Mouse (Mus musculus) T-helper 1 cell (primary cell): Measurements from ENCODE around the gene Tmem125.
"Not testable (repeated sequence)": the region's sequence is repeated elsewhere in the genome, so short reads cannot be mapped to it uniquely, and the experiment has no call there.

Source experiments
- in situ Hi-C: fragments of 300-600 bp; cut with MboI, MseI; formaldehyde crosslinking; loops from one replicate; pipeline ENCODE4 v1.15.1; 2025; ENCODE audit warnings: high pct_unique_total_duplicates

The Tmem125 gene

GRCm38 (mm10) chr4:118537801-118538200, 6.0 kb downstream of the Tmem125 start:
- in situ Hi-C loops = no loop called here

- in situ Hi-C loops = no loop called here
These were observed 8.2 kb downstream of the Tmem125 start for GRCm38 (mm10) chr4:118535610-118536009.

GRCm38 (mm10) chr4:118533605-118534004, 10.2 kb downstream of the Tmem125 start:
- in situ Hi-C loops = no loop called here

DNA sequence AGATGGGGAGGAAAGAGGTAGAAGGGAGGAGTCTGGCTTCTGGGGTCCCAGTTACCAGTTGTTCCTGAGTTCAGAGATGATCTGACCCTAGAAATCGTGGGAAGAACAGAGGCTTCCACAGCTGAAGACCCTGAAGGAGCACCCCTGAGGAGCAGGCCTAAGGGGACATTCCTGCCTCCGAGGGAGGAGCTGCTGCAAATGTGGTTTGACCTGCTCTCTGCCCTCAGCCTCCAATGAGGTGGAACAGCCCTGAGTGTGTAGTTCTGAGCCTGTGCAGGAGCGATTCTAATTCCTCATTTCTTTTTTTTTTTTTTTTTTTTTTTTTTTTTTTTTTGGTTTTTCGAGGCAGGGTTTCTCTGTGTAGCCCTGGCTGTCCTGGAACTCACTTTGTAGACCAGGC, 10.7 kb downstream of the Tmem125 start:
- in situ Hi-C loops = no loop called here

GRCm38 (mm10) chr4:118532663-118533062, 11.2 kb downstream of the Tmem125 start:
- in situ Hi-C loops = no loop called here

DNA sequence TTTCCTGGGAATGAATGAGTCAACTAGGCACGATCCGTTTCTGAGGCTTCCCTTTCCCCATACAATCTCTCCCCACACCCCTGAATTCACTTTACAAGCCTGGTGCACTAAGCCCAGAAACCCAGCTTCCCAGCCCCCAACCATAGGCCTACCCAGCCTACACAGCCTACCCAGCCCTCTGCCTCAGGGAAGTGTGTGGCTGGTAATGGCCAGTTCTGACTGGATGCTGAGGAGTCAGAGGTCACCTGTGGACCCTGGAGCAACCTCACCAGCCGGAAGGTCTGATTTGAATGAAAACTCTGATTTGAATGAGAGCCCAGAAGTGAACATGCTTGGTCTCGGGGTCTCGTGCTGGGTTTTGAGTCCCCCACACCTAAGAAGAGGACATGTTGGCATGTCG, 16.1 kb downstream of the Tmem125 start:
- in situ Hi-C loops = no loop called here

DNA sequence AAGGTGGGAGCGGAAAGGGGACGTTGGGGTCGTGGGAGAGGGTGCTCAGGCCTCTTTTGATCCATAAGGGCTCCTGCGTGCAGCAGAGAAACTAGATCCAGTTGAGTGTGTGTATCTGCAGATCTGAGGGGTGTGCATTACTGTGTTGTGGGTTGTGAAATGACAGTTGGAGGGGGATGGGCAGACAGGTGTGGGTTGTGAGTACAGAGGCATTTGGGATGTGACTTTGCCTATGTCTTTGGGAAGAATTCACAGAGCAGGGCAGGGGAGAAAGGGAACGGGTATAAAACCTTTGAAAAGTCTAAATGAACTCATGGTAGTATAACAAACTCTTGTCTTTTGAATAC, 16.5 kb downstream of the Tmem125 start:
- in situ Hi-C loops = no loop called here

GRCm38 (mm10) chr4:118526408-118527334, 17.2 kb downstream of the Tmem125 start, which contains the start of gene 2610528J11Rik:
Gene 2610528J11Rik (plus strand): TSS chr4:118526999.
- in situ Hi-C loops = no loop called here

- in situ Hi-C loops = no loop called here
These were observed 18.1 kb downstream of the Tmem125 start for GRCm38 (mm10) chr4:118525779-118526178.

- in situ Hi-C loops = no loop called here
These were observed 19.9 kb downstream of the Tmem125 start for GRCm38 (mm10) chr4:118523976-118524375.

GRCm38 (mm10) chr4:118522248-118522647, 21.6 kb downstream of the Tmem125 start:
- in situ Hi-C loops = no loop called here

GRCm38 (mm10) chr4:118518208-118518607, 25.6 kb downstream of the Tmem125 start:
- in situ Hi-C loops = no loop called here

DNA sequence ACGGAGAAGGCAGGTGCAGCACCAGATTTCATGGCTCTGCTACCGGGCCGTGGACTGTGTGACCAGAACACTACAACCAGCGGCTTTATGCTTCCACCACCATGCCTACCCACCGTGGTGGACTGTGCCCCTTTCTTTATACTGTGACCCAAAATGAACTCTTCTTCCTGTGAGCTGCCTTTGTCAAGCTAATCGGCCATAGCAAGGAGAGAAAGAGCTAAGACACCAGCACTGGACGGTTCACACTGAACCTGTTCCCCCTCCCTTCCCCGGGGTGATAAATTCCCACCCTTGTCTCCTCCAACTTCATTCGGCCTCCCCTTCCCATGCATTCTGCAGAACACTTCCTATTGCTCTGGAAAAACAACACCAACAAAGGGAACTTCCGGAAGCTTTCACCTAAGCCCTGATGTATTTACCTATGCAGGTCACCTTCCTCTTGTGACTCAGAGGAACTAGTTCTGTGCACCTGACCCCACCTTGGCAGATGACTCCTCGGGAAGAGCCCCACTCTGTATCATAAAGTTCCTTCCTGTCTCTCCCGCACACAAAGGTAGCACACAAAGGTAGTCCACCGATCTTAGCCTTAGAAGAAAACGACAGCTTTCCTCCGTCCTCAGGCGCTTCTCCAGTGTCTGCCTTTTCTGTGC, 26.2 kb downstream of the Tmem125 start:
- in situ Hi-C loops = no loop called here

DNA sequence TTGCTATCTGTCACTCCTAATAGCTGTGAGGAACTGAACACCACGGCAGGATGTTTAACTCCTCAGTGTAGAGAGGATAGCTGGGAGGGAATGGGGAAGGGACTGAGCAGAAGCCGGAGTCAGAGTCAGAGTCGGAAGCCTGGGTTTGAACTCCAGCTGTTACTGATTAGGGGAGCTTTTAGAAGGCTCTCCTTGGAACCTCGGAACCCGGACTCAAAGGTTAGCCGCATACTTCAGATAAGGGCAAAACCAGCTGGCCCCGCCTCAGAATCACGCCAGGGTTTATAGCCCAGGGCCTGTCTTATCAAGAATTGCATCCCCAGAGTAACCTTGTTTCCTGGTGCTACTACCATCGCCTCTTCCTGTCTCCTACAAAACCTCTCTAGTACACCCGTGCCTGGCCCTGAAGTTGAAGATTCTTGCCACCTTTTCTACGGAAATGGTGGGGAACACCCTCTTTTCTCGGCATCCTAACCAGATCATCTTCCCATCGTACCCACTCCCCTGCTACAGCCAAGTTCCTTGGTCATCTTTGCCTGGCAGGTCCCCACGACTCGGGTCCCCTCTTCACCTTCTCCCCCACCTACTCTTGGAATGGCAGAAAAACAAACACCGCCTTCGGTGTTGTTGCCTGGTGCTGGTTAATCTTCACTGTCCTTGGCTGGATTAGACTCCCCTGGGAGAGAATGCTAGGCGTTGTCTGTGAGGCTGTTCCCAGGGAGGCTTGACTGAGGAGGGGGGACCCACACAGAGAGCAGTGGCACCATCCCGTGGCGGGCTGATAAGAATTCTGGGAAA, 26.9 kb downstream of the Tmem125 start:
- in situ Hi-C loops = no loop called here

DNA sequence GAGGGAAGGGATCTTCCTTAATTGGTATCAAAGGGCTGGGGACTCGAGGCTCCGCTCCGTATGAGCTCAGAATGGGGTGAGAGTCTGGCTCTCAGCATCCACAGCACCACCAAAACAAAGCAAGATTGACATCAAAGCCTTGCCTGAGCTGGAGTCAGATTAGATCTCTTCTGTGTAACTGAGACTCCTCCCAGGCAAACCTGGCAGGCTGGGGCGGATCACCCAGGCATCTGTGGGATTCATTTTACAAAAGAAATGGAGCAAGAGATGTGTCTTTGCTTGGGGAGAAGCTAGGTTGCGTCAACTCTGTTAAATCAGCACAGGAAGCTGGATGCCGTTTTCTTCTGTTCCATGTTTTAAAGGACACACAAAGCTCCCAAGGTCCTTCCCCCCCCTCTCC, 34.8 kb downstream of the Tmem125 start:
- in situ Hi-C loops = no loop called here

- in situ Hi-C loops = not testable (repeated sequence)
These were observed 36.7 kb downstream of the Tmem125 start for GRCm38 (mm10) chr4:118507171-118507570.

- in situ Hi-C loops = no loop called here
These were observed 38.3 kb downstream of the Tmem125 start for GRCm38 (mm10) chr4:118505551-118505950.

DNA sequence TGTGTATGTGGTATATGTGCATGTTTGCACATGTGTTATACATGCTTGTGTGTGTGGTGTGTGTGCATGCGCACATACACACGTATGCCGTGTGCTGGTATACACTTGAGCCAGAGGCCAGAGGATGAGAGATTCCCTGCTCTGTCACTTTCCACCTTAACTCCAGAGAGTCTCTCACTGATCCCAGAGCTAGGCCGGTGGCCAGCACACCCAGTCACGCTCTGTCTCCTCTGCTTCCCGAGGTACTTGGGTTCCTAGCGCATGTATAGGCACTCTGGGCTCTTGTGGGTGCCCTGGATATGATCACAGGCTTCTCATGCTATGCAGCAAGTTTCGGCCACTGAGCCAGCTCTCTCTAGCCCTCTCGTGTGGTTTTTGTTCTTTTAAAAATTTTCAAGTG, 43.1 kb downstream of the Tmem125 start:
- in situ Hi-C loops = no loop called here

DNA sequence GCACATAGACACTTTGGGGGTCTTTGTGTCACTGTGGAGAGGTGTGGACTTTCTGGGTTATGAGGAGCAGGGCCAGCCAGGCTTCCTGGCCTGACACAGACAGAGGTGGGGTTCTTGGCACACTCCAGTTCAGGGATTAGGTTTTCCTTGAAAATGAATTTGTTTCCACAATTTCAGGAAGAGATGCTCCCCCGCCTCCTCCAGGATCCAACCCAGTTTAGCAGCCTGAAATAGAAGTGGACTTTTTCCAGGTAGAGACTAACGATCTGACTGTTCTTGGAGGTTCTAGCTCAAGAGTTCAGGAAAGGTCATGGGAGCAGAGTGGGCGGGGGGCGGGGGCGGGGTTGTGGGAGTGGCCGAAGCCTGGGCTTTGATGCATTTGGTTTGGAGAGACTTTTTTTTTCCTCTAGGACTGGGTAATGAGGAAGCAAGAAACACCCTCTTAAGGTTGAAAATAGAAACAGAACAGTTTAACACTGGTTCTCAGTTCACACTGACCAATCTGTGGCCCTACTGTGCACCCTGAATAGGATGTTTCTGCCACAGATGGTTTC, 43.6 kb downstream of the Tmem125 start:
- in situ Hi-C loops = no loop called here
